Comparison of ENCODE assay signal across 9 mouse cellular contexts in the genomic region with DNA sequence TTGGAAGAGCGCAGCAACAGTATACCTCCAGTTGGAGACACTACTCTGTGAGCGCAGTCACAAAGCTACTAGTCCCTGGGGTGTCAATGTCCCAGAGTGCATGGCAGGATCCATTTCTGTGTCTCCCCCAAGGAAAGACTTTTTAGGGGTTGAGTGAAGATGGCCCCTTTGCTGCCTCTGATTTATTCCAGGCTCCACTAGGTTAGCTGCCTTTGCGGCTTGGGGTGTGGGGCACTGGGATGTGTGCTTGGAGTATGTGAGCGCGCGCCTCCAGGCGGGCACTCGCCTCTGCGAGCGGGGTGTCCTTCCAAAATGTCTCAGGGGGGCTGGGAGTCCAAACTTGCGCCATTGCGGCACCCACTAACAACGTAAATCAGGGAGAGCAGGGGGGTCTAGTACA. TPM values are rescaled to one million over a fixed set of nuclear protein-coding genes. Genes with fewer than 3 reads are reported as not detected.
DNase-seq lines count a peak whose midpoint lies in the region; ATAC-seq and TF ChIP-seq lines count a peak whose summit lies in the region.
"Had no signal": no experiment of that assay in that cellular context is flagged by ENCODE, and none has a peak within 500 bp of the region (broad histone marks: within the 10 kb centered on the region; RNA-seq: fewer than 3 reads in every experiment).

No protein-coding gene starts in this region.

- H3K9ac ChIP-seq in kidney, embryonic 16.5 days (replicated peaks; ENCODE audit: low read length): no peak overlapping the region
- no peak overlapping the region for H3K9ac ChIP-seq in hindbrain, postnatal 0 days (replicated peaks; ENCODE audit: low read length)
- H3K9ac ChIP-seq in midbrain, postnatal 0 days (replicated peaks; ENCODE audit: low read length, poor library complexity, severe bottlenecking): peak overlapping the region; percentile 19; the same call in 1 of the 2 replicates

- no peak for ATAC-seq in kidney, embryonic 16.5 days (ENCODE audit: low FRiP score, low TSS enrichment)
- no peak for ATAC-seq in hindbrain, postnatal 0 days
- ATAC-seq in midbrain, postnatal 0 days (ENCODE audit: low FRiP score): no peak

- no peak for DNase-seq in kidney, postnatal 14 days
- peak; percentile 18 for DNase-seq in embryo, embryonic 9.5 days (ENCODE audit: extremely low spot score)
- DNase-seq in hindbrain, postnatal 0 days (ENCODE audit: low spot score): peak; percentile 51
- peak; percentile 34 for DNase-seq in midbrain, postnatal 0 days (ENCODE audit: low spot score)
- DNase-seq in gastrocnemius, postnatal 4 days (ENCODE audit: low spot score in 2 of 2): no peak
- no peak for DNase-seq in adrenal gland, adult 8-10 months
- no peak for DNase-seq in thymus, postnatal 4 days

- H3K4me2 ChIP-seq in kidney, embryonic 16.5 days (replicated peaks; ENCODE audit: low read depth, low read length): peak overlapping the region; percentile 59
- peak overlapping the region; percentile 71 for H3K4me2 ChIP-seq in hindbrain, postnatal 0 days (ENCODE audit: low read depth, low read length)
- H3K4me2 ChIP-seq in midbrain, postnatal 0 days (ENCODE audit: low read depth, low read length, poor library complexity, severe bottlenecking): peak overlapping the region; percentile 64

- H3K9me3 ChIP-seq in kidney, embryonic 16.5 days (ENCODE audit: low read length): no peaks in the 10 kb centered on the region
- H3K9me3 ChIP-seq in hindbrain, postnatal 0 days (ENCODE audit: low read length): no peaks in the 10 kb centered on the region
- no peaks in the 10 kb centered on the region for H3K9me3 ChIP-seq in midbrain, postnatal 0 days (ENCODE audit: low read length)

- peak overlapping the region; percentile 6; the same call in 1 of the 2 replicates for H3K4me3 ChIP-seq in kidney, embryonic 16.5 days (ENCODE audit: low read length)
- H3K4me3 ChIP-seq in hindbrain, postnatal 0 days (ENCODE audit: low read length): peak overlapping the region; percentile 48
- peak overlapping the region; percentile 43 for H3K4me3 ChIP-seq in midbrain, postnatal 0 days (ENCODE audit: low read depth, low read length)

- TF ChIP-seq CTCF in hindbrain, postnatal 0 days (IDR thresholded peaks at IDR 0.05; ENCODE audit: low read depth): no peak
- no peak; the same call in 1 of the 2 replicates for TF ChIP-seq CTCF in midbrain, postnatal 0 days (IDR thresholded peaks at IDR 0.05)

- WGBS in kidney, embryonic 16.5 days: 21% methylated on average over 13 of the region's 13 CpGs
- WGBS in hindbrain, postnatal 0 days: 28% methylated on average over 13 of the region's 13 CpGs
- 14% methylated on average over 13 of the region's 13 CpGs for WGBS in midbrain, postnatal 0 days

- peaks cover 14% of the 10 kb centered on the region; the same call in 1 of the 2 replicates for H3K27me3 ChIP-seq in kidney, embryonic 16.5 days (ENCODE audit: insufficient read depth, low read length)
- H3K27me3 ChIP-seq in hindbrain, postnatal 0 days (ENCODE audit: insufficient read depth, low read length): no peaks in the 10 kb centered on the region
- no peaks in the 10 kb centered on the region for H3K27me3 ChIP-seq in midbrain, postnatal 0 days (ENCODE audit: insufficient read depth, low read length)

- H3K27ac ChIP-seq in kidney, embryonic 16.5 days (ENCODE audit: low read length): no peak overlapping the region
- H3K27ac ChIP-seq in hindbrain, postnatal 0 days: no peak overlapping the region
- H3K27ac ChIP-seq in midbrain, postnatal 0 days (ENCODE audit: low read depth, low read length): no peak overlapping the region

- no peaks in the 10 kb centered on the region for H3K36me3 ChIP-seq in kidney, embryonic 16.5 days (ENCODE audit: insufficient read depth, low read length)
- no peaks in the 10 kb centered on the region for H3K36me3 ChIP-seq in hindbrain, postnatal 0 days (ENCODE audit: insufficient read depth, low read length)
- no peaks in the 10 kb centered on the region for H3K36me3 ChIP-seq in midbrain, postnatal 0 days (ENCODE audit: insufficient read depth, low read length)

- no peaks in the 10 kb centered on the region for H3K4me1 ChIP-seq in kidney, embryonic 16.5 days (ENCODE audit: insufficient read depth, low read length)
- no peaks in the 10 kb centered on the region for H3K4me1 ChIP-seq in hindbrain, postnatal 0 days (ENCODE audit: insufficient read depth, low read length)
- H3K4me1 ChIP-seq in midbrain, postnatal 0 days (ENCODE audit: insufficient read depth, low read length): no peaks in the 10 kb centered on the region

RNA-seq across cellular contexts. Expression of a gene that starts 1.6 kb away (rescaled TPM):
- 1.3 and 1.9 TPM in 2 replicates for polyA plus RNA-seq in kidney, embryonic 16.5 days (2015; fragmentation: Nextera tagmentation; extraction: Ambion mirVana)
- total RNA-seq in hindbrain, postnatal 0 days (2014; rRNA removed): 72.4 and 88.8 TPM in 2 replicates
- polyA plus RNA-seq in hindbrain, postnatal 0 days (2015; fragmentation: Nextera tagmentation; extraction: Ambion mirVana): 40.4 and 43.5 TPM in 2 replicates
- 101 and 113 TPM in 2 replicates for total RNA-seq in midbrain, postnatal 0 days (2014; rRNA removed)
- 56.9 and 57.8 TPM in 2 replicates for polyA plus RNA-seq in midbrain, postnatal 0 days (2015; fragmentation: Nextera tagmentation; extraction: Ambion mirVana)
- 1 to 10 TPM in 1 of 2 experiments, under 1 TPM in 1; 0.96 to 2.1 TPM for total RNA-seq in gastrocnemius, postnatal 4 days (2021)
- total RNA-seq in adrenal gland, adult 8-10 months (2022): under 1 TPM; 0.12 to 0.30 (median 0.17) TPM
- total RNA-seq: MEL had no signal

RNA-seq across cellular contexts. Expression of a gene that starts 21.2 kb away (rescaled TPM):
- not detected in 2 replicates for polyA plus RNA-seq in kidney, embryonic 16.5 days (2015; fragmentation: Nextera tagmentation; extraction: Ambion mirVana)
- not detected in 2 replicates for total RNA-seq in hindbrain, postnatal 0 days (2014; rRNA removed)
- not detected in 2 replicates for polyA plus RNA-seq in hindbrain, postnatal 0 days (2015; fragmentation: Nextera tagmentation; extraction: Ambion mirVana)
- not detected in 2 replicates for total RNA-seq in midbrain, postnatal 0 days (2014; rRNA removed)
- not detected in 2 replicates for polyA plus RNA-seq in midbrain, postnatal 0 days (2015; fragmentation: Nextera tagmentation; extraction: Ambion mirVana)
- not detected for total RNA-seq in gastrocnemius, postnatal 4 days (2021)
- total RNA-seq in adrenal gland, adult 8-10 months (2022): not detected
- total RNA-seq: MEL had no signal

Comparison
In these comparisons a context has a peak if more than half of its experiments do, and no peak if none do; other contexts are left out.
1. DNase-seq: peak in embryo, embryonic 9.5 days (single experiment), hindbrain, postnatal 0 days (single experiment) and midbrain, postnatal 0 days (single experiment); none in kidney, postnatal 14 days (single experiment), gastrocnemius, postnatal 4 days (0 of 2), adrenal gland, adult 8-10 months (single experiment) and thymus, postnatal 4 days (single experiment).
2. RNA of a gene that starts 1.6 kb away (total RNA-seq): 101 to 113 TPM in midbrain, postnatal 0 days and 72.4 to 88.8 TPM in hindbrain, postnatal 0 days; 0.96 to 2.1 TPM in gastrocnemius, postnatal 4 days and 0.12 to 0.30 TPM in adrenal gland, adult 8-10 months; every median in the first group is over 10 times any median in the second.
3. Peak in every context shown above with its lines, with median percentiles within 50 percentile points of each other: H3K4me2 ChIP-seq and H3K4me3 ChIP-seq.